Mouse (Mus musculus) C2C12 (cell line): ENCODE results near the gene Gm28042.

Experiments used
- CTCF ChIP-seq: IDR thresholded peaks from one replicate; pipeline ENCODE4 v1.5.1; 2011; ENCODE audit not compliant: control insufficient read depth, insufficient read depth, insufficient read length
- MAX ChIP-seq: IDR thresholded peaks from one replicate; pipeline ENCODE4 v1.6.1; 2011; ENCODE audit warnings: mild to moderate bottlenecking, control low read depth
- MYOD1 ChIP-seq: IDR thresholded peaks from one replicate; pipeline ENCODE4 v1.6.1; 2011; ENCODE audit warnings: low read depth; ENCODE audit not compliant: control insufficient read depth, insufficient read length
- MYOG ChIP-seq: IDR thresholded peaks from one replicate; pipeline ENCODE4 v1.6.1; 2011; ENCODE audit not compliant: control insufficient read depth, insufficient read length; ENCODE audit errors: extremely low read depth

GRCm38 (mm10) chr2:120030380-120030779, 3.1 kb downstream of the Gm28042 start:
- no peak for TF ChIP-seq CTCF
- TF ChIP-seq MYOD1: no peak
- no peak for TF ChIP-seq MYOG
- TF ChIP-seq MAX: no peak
